Mouse (Mus musculus): ENCODE results near the gene Susd6.

Gene Susd6

DNA sequence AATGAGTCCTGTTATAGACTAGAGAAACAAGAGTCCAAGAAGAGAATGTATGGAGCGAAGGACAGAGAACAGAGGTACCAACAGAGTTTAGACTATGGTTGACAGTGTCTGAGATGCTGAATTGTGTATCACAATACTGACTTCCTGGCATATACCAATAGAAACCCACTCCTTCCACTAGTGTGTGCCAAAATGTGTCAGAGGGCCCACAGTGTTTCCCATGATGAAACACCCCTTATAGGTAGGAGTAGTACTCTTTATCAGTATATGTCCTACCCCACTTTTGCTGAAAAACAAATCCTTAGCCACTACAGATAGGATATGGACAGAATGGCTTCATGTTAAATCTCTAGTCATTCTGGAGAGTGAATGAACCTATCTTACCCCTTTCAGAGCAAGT is 52.3 kb downstream of the Susd6 start:
- DNase-seq = no peak

DNA sequence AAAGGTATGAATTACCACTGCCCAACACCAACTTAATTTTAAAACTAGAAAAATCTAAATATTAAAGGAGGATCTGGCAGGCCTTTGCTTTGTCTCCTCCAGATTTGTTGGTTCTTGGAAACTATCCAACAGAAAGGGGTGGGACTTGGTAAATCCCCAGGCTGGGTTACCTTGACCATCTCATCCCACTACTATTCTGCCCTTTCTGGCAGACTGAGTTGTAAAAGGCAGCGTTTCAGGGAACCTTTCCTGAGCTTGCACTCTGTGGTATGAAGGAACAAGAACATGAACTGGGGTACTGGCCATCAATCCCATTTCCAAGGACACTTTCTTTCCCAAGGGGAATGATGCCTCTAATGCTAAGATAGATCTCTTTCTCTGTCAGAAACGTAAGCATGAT is 52.9 kb downstream of the Susd6 start:
- DNase-seq = no peak

GRCm38 (mm10) chr12:80843651-80844444 is 53.5 kb downstream of the Susd6 start:
- DNase-seq = no peak

- DNase-seq = no peak
Observed at GRCm38 (mm10) chr12:80845901-80846300, 55.6 kb downstream of the Susd6 start.

DNA sequence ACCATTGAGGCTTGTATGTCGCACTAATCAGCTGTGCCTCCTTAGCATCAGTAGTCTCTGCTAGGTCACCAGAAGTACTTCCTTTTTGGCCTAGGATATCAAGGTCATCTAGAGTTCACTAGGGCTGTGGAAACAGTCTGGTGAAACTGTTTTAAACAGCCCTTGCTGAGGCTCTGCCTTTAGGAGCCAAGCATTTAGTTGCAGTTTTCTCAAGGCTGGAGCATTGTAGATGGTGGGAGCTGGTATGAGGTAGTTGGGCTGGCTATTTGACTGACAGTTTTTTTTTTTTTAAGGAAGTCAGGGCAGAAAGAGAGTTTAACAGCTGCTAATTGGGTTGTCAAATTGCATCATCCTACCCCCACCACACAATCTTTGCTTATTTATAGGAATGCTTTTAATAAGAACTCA is 56.6 kb downstream of the Susd6 start:
- DNase-seq = no peak

DNA sequence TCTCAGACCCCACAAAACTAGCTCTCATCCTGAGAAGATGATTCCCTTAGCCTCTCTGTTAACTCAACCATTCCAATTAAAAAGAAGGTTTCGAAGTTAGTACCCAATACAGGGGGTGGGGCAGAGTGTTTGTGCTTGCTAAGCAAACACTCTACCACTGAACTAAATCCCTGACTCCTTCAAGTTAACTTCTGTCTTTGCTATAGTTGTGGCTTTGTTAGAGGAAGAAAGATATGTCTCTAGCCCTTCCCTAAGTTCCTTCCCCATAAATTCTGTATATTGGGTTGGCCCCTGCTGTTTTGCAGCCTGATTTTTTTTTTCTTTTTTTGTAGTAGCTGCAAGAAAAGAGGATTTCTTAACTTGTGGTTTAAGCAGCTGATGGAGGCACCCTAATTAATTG is 61.7 kb downstream of the Susd6 start:
- no peak for DNase-seq

- no peak for DNase-seq
Observed at GRCm38 (mm10) chr12:80853737-80854136, 63.4 kb downstream of the Susd6 start.

- no peak for DNase-seq
Observed at GRCm38 (mm10) chr12:80854671-80855070, 64.4 kb downstream of the Susd6 start.

GRCm38 (mm10) chr12:80855100-80855499 is 64.8 kb downstream of the Susd6 start:
- peak; percentile 60 for DNase-seq

- no peak for DNase-seq
Observed at GRCm38 (mm10) chr12:80855581-80855980, 65.3 kb downstream of the Susd6 start.

DNA sequence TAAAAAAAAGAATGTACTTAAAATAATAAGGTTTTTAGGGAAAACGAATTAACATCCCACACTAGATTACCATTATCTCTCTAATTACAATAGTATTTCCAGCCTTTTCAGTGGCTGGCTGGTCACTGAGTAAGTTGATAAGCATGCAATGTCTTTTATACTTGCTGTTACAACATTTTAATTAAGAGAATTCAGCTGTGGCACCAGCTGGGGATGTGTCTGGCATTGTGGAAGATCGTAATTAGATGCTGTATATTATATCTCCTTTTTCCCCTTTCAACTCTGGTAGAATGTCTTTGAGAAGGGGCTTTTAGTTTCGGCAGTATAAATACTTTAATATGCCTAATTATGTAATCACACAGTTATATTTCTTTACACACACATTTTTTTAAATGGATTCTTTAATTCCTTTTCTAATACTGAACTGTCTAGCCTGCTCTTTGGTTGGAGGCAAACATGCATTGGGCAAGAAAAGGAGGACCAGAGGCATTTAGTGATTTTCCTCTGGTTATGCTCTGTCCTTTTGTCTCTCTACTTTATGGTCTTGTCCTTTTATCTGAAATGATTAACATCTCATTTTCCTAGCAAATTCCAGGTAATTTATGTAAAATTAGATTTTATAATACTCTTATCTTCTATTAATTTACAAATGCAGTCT is 67.5 kb downstream of the Susd6 start:
- no peak for DNase-seq

DNA sequence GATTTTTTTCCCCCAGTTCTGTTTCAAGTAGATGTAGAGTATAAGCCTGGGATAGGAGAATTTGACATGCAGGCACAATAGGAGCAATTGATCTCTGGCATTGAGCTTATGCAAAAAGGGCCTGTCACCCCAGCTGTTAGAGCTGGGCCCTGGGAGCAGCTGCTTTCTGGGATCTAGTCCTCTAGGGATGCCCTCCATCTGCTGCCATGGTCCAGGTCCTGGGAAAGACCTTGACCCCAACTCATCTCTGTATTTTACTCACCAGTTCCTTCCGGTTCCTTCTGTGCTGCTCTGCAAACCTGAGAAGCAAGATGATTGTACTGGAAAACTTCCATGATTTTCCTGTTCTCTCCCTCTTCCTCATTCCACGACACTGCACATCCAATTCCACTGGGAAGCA is 68.0 kb downstream of the Susd6 start:
- DNase-seq = no peak

- peak; percentile 88 for DNase-seq
Observed at GRCm38 (mm10) chr12:80861916-80862315, 71.6 kb downstream of the Susd6 start.

- no peak for DNase-seq
Observed at GRCm38 (mm10) chr12:80863370-80863769, 73.1 kb downstream of the Susd6 start.

DNA sequence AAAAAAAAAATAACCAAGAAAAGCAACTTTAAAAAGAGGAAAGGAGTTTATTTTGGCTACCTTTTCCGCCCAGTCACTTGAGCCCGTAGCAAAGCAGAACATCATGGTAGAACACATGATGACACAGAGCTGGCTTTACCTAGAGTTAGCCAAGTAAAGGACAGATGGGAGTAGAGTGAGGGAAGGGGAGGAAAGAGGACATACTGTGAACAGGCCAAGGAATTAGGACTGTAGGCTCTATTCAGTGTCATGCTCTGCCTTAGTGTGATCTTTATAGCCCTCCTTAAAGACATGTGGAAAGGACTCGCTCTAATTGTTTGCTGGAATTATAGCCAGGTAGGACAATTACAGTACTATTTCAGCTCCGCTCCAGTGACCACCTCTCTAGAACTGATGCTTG is 74.9 kb downstream of the Susd6 start:
- DNase-seq = no peak

DNA sequence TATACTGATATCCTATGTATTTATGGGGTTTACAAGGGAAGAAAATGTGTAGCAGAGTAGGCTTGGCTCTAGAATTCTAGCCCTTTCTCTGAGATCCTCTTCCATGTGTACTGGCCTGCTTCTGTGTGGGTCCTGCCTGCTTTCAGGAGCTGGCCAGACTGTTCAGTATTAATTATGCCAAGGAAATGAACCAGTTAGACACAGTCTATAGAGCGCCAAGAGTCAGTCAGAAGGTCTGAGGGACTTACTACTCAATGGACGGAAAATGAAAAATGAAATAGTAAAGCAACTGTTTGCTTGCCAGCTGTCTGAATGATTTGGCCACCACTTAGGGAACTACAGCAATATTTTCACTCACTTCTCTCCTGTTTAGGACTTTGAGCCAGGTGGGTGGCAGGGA is 75.7 kb downstream of the Susd6 start:
- peak; percentile 67 for DNase-seq

- no peak for DNase-seq
Observed at GRCm38 (mm10) chr12:80867083-80867482, 76.8 kb downstream of the Susd6 start.

- DNase-seq = no peak
Observed at GRCm38 (mm10) chr12:80868401-80868800, 78.1 kb downstream of the Susd6 start.

- DNase-seq = peak; percentile 84
Observed at GRCm38 (mm10) chr12:80877215-80878092, 87.1 kb downstream of the Susd6 start.

- DNase-seq = no peak
Observed at GRCm38 (mm10) chr12:80878093-80878430, 87.8 kb downstream of the Susd6 start.

DNA sequence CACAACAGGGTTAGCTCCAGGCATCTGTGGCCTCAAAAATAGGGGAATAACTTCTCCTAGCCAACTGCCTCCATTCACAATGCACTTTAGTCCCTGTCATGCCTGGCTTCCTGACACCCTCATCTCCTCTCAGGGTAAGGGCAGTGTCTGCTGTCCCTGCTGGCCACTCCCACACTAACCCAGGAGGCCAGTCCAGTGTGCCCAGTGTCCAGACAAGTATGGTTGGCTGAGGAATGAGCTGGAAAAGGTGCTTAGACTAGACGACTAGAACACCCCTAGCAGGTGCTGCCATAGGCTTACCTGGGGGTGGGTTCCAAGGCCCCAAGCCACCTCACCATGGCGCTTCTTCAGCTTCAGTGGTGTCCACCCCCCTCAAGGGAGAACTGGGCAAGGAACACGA is 88.3 kb downstream of the Susd6 start:
- peak; percentile 48 for DNase-seq

DNA sequence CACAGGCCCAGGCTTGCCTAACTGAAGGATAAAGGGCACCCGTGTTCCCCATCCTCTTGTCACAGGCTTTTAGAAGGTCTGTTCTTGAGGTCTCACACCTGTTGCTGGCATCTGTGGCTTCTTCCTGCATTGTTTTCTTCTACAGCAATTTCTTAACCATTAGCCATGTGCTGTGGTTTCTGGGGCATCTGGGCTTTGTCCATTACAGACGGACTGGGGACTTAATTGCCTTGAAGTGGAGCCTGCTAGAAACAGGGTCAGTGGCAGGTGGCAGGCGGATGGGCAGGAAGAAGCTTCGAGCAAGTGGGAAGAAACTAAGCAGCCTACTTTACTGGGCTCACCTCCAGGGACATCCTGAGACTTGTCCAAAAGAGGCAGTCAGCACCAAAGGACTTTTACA is 89.0 kb downstream of the Susd6 start:
- peak; percentile 68 for DNase-seq

DNA sequence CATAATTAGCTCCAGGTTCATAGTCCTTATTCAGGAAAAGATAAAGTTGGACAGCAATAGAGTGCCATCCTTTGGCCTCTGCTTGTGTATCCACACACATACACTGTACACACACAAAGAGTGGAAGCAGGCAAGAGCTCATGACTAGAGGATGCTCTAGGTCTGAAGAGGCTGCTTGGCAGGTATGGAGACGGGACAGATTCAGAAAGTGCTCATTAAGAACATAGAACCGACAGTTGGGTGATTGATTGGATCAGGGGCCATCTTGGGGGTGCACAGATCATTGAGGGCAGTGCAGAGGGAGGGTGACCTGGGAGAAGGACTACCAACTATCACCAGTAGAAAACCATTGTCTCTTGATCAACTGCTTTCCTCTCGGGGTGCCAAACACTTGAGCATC is 90.8 kb downstream of the Susd6 start:
- DNase-seq = peak; percentile 10

GRCm38 (mm10) chr12:80883278-80883677 is 93.0 kb downstream of the Susd6 start:
- DNase-seq = peak; percentile 41

Measured in cerebellum, adult 9-11 months (tissue).